Comparison of ENCODE assay signal across 8 mouse cellular contexts in the genomic region with DNA sequence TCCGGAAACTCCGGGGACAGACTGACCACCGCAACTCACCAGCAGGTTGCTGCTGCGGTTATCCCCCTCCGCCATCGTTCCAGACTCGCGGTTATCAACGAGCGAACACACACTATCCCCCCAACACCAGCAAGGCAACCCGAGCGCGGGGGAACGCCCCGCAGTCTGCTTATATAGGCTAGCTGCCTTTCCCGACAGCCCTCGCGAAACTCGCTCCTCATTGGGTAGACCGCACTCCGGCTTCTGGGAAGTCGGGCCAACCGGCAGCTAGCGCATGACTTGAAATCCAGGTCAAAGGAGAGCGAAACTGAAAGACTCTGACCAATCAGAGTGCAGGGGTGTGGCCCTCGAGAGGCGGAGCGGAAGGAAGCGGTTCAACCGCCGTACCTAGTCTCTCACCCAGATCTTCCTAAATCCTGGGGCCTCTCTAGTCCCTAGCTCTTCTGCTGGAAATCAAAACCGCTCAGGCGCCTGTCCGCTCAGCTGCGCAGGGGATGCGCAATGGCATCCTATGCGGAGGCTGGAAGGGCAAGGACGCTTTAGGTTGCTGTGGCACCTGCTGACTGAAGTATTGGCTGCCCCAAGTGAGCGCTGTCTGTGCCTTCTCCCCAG. TPM values are rescaled to one million over a fixed set of nuclear protein-coding genes. Genes with fewer than 3 reads are reported as not detected.
DNase-seq lines count a peak whose midpoint lies in the region; ATAC-seq lines count a peak whose summit lies in the region.

A gene (minus strand): TSS at position 233 of the 612 bp plus-strand sequence.

- peak within 1 kb of the TSS; percentile 87 for H3K27ac ChIP-seq in hindbrain, embryonic 11.5 days (ENCODE audit: low read depth, low read length)

- H3K27me3 ChIP-seq in hindbrain, embryonic 11.5 days (ENCODE audit: control insufficient read depth, insufficient read depth, low read length): no peaks in the 10 kb centered on the region

- peak within 1 kb of the TSS; percentile 90 for H3K4me3 ChIP-seq in hindbrain, embryonic 11.5 days (ENCODE audit: low read depth, low read length)

- WGBS in hindbrain, embryonic 11.5 days: under 1% methylated on average over 39 of the region's 39 CpGs

- peaks cover 5% of the 10 kb centered on the region; the same call in 1 of the 2 replicates for H3K4me1 ChIP-seq in hindbrain, embryonic 11.5 days (replicated peaks; ENCODE audit: control insufficient read depth, insufficient read depth, low read length)

- ATAC-seq in hindbrain, embryonic 11.5 days (ENCODE audit: low FRiP score): peak; percentile 100

- H3K9ac ChIP-seq in hindbrain, embryonic 11.5 days (ENCODE audit: low read depth, low read length): peak within 1 kb of the TSS; percentile 89

- no peaks in the 10 kb centered on the region for H3K9me3 ChIP-seq in hindbrain, embryonic 11.5 days (ENCODE audit: control insufficient read depth, low read length)

- 0 out of 2 replicates have a peak, but pooled peaks cover 3% of the 10 kb centered on the region for H3K36me3 ChIP-seq in hindbrain, embryonic 11.5 days (ENCODE audit: control insufficient read depth, insufficient read depth, low read length)

- peak; percentile 98 for DNase-seq in Muller cell, postnatal 12 days (ENCODE audit: inconsistent ontology term)
- peak; percentile 97 for DNase-seq in cerebellum, adult 9-11 months
- peak; percentile 97 to 98 for DNase-seq in frontal cortex, adult 2 months (ENCODE audit: extremely low spot score in 1 of 2, low spot score in 1 of 2)
- DNase-seq in hindbrain, embryonic 11.5 days (ENCODE audit: low spot score): peak; percentile 94
- DNase-seq in layer of hippocampus, postnatal 10 days (ENCODE audit: low spot score in 2 of 2): peak; percentile 95
- DNase-seq in lung, postnatal 10 days: peak; percentile 99
- peak; percentile 94 for DNase-seq in ovary, postnatal 36 days (ENCODE audit: low spot score)
- DNase-seq in thymus, postnatal 25 days: peak; percentile 97

- peak within 1 kb of the TSS; percentile 62 for H3K4me2 ChIP-seq in hindbrain, embryonic 11.5 days (replicated peaks; ENCODE audit: low read depth, low read length)

RNA-seq across cellular contexts. Expression of the gene that starts here (rescaled TPM):
- polyA plus RNA-seq in frontal cortex, adult 2 months (2012; rRNA removed): 251 and 293 TPM in 2 replicates
- 435 and 453 TPM in 2 replicates for polyA plus RNA-seq in hindbrain, embryonic 11.5 days (2014; fragmentation: Nextera tagmentation; extraction: Ambion mirVana)
- 100 to 1,000 TPM; 225 to 227 TPM for total RNA-seq in layer of hippocampus, postnatal 10 days (2021)

Comparison
In these comparisons a context has a peak if more than half of its experiments do, and no peak if none do; other contexts are left out.
1. Peak in every context shown above with its lines: DNase-seq, ATAC-seq, H3K4me3 ChIP-seq and H3K27ac ChIP-seq.